Mouse (Mus musculus) cortical plate, adult 2 months (tissue): ENCODE data around the gene Plagl1.

Experiments
- CTCF ChIP-seq: fragments of 200-500 bp; IDR thresholded peaks from 2 replicates; pipeline ENCODE4 v1.5.1; 2011; ENCODE audit warnings: mild to moderate bottlenecking, control low read depth, low read length; ENCODE audit not compliant: insufficient read depth; ENCODE audit errors: extremely low read depth
- POLR2A ChIP-seq: fragments of 200-500 bp; IDR thresholded peaks from 2 replicates; pipeline ENCODE4 v1.6.1; 2011; ENCODE audit warnings: mild to moderate bottlenecking, low read length, control low read depth; ENCODE audit not compliant: insufficient read depth; ENCODE audit errors: extremely low read depth

DNA sequence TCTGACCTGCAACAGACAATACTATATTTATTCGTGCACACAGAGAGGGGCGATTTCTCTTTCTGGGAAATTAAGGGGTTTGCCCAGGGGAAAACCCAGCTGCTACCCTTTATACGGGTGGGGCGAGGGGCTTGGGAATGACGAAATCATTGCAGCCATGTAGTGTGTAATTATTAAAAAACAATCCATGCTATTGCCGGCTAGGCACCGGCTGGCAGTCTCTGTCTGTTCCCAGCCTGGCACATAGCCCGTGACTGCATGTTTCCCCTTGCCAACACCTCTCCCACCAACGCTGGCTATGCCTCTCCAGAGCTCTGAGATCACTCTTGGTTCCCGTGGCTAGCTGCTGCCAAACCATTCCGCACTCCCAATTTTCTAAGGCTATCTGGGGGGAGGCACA lies 15.6 kb upstream of the Plagl1 start:
- no peak for TF ChIP-seq CTCF
- TF ChIP-seq POLR2A, result no peak
